Mouse (Mus musculus) spleen, adult 2 months (tissue): ENCODE data around the gene Gm9736. TPM values are rescaled to one million over a fixed set of nuclear protein-coding genes. Genes with fewer than 3 reads are reported as not detected.
"Not testable (repeated sequence)": the region's sequence is repeated elsewhere in the genome, so short reads cannot be mapped to it uniquely, and the experiment has no call there.

Source experiments
- DNase-seq, 2 experiments: peaks; one replicate each; pipeline versions ENCODE4 v3.0.0 to v3.0.0-alpha.2; 2012 to 2021; ENCODE audit warnings: low spot score in 2 of 2, low read depth in 1 of 2
- H3K27ac ChIP-seq: fragments of 200-500 bp; 2 replicates; pipeline ENCODE4 v1.5.1; 2012; ENCODE audit warnings: low read length, inconsistent platforms; ENCODE audit not compliant: insufficient read depth
- H3K27me3 ChIP-seq: fragments of 200-500 bp; 2 replicates; pipeline ENCODE4 v1.6.1; 2012; ENCODE audit warnings: mild to moderate bottlenecking, moderate library complexity, low read length, inconsistent platforms; ENCODE audit not compliant: control insufficient read depth, insufficient read depth
- H3K36me3 ChIP-seq: fragments of 200-500 bp; 2 replicates; pipeline ENCODE4 v1.6.1; 2012; ENCODE audit warnings: mild to moderate bottlenecking, low read length, inconsistent platforms; ENCODE audit not compliant: control insufficient read depth, insufficient read depth
- H3K4me1 ChIP-seq: fragments of 200-500 bp; 2 replicates; pipeline ENCODE4 v1.6.1; 2011; ENCODE audit warnings: inconsistent platforms; ENCODE audit not compliant: control insufficient read depth, insufficient read depth, insufficient read length
- H3K4me3 ChIP-seq: fragments of 200-500 bp; 2 replicates; pipeline ENCODE4 v1.5.1; 2011; ENCODE audit warnings: mild to moderate bottlenecking, inconsistent platforms; ENCODE audit not compliant: insufficient read depth, insufficient read length; ENCODE audit errors: extremely low read depth
- CTCF ChIP-seq: fragments of 200-500 bp; IDR thresholded peaks from 2 replicates; pipeline ENCODE4 v1.5.1; 2011; ENCODE audit warnings: mild to moderate bottlenecking, inconsistent platforms; ENCODE audit not compliant: insufficient read depth, insufficient read length, insufficient replicate concordance; ENCODE audit errors: extremely low read depth
- POLR2A ChIP-seq: fragments of 200-500 bp; IDR thresholded peaks from 2 replicates; pipeline ENCODE4 v1.6.1; 2011; ENCODE audit warnings: low read depth, low read length, inconsistent platforms
- WGBS: fragments of 180-500 bp; shearing (Covaris S2); methylation state at CpG from one replicate; pipeline ENCODE4 v1.1.7; 2018; 5-methylcytosine and 5-hydroxymethylcytosine counted together
- polyA plus RNA-seq: library from polyadenylated mRNA; depleted of rRNA; stranded (reverse); fragments of >200 nt; gene quantifications from 2 replicates; pipeline ENCODE4 v1.2.3, GENCODE M21; 2012

The Gm9736 gene
- polyA plus RNA-seq, 1 experiment = not detected

DNA sequence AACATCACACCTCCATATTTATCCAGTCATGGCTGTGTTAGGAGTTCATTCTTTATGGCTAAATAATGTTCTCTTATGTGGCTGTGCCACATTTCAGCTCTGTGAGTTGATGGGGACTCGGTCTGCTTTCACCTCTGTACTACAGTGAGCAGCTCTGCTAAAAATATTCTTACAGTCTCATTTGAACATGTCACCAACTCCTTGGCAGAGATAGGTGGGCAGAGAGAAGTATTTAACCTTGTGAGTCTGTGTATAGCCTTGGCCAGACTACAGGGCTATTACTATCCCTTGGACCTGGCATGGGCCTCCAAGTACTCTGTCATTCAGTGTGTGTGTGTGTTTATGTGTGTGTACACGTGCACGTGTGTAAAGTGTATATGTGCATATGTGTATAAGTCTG is 21.0 kb upstream of the Gm9736 start:
- DNase-seq, H3K36me3 ChIP-seq, H3K4me3 ChIP-seq, H3K4me1 ChIP-seq, H3K27me3 ChIP-seq, H3K27ac ChIP-seq: not testable (repeated sequence)
- WGBS = 63% methylated on average over 3 of the region's 3 CpGs

DNA sequence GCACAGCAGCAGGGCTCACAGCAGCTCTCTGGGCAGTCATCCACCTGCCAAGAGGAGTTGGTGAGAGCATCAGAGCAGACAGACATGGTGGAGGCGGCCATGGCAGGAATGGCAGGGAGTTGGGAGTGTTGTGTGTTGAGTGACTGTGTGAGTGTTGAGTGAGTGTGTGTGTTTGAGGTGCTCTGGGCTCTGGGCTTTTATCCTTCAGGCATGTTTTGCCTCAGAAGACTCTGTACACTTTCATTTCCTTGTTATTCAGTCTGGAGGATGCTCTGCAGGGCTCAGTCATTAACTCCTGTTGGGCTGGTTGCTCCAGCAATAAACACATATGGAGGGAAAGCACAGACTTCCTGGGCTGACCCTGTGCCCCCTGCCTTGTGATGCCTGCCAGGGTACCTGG is 20.1 kb upstream of the Gm9736 start, which contains the start of gene Gm3238:
Gm3238 (minus strand) TSS at position 101 of the 400 bp plus-strand sequence.
- not testable (repeated sequence) for DNase-seq, H3K36me3 ChIP-seq, H3K4me3 ChIP-seq, H3K27me3 ChIP-seq, H3K4me1 ChIP-seq, H3K27ac ChIP-seq
- WGBS = 80% methylated on average over 1 of the region's 1 CpGs

DNA sequence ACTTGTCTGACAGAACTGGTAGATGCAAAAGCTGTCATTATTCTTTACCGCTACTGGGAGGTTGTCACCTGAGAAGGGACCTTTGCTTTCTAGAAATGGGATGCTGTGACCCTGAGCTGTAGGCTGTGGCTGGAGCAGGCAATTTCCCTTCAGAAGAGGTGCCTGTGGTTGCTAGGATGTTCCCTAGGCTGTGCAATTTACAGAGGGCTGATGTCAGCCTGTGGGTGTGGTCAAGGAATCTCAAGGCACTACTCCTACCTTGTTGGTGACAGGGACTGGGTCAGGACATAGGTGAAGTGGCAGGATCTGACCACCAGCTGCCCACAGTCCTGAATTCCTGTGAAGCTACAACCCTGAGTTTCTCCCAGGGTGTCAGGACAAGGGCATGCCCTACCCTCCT is 18.6 kb upstream of the Gm9736 start:
- 83% methylated on average over 1 of the region's 1 CpGs for WGBS
- no peak for DNase-seq

DNA sequence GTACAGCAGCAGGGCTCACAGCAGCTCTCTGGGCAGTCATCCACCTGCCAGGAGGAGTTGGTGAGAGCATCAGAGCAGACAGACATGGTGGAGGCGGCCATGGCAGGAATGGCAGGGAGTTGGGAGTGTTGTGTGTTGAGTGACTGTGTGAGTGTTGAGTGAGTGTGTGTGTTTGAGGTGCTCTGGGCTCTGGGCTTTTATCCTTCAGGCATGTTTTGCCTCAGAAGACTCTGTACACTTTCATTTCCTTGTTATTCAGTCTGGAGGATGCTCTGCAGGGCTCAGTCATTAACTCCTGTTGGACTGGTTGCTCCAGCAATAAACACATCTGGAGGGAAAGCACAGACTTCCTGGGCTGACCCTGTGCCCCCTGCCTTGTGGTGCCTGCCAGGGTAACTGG is 8.4 kb upstream of the Gm9736 start, which contains the start of gene Gm3233:
Gm3233 (minus strand) TSS at position 101 of the 400 bp plus-strand sequence.
- not testable (repeated sequence) for H3K4me3 ChIP-seq, H3K36me3 ChIP-seq, H3K27me3 ChIP-seq, H3K4me1 ChIP-seq, H3K27ac ChIP-seq, DNase-seq
- no CpG with 5 or more reads among the region's 1 CpGs for WGBS

More for the DNA sequence above, 18.6 kb upstream of the Gm9736 start:
- H3K27ac ChIP-seq = no peak overlapping the region
- H3K4me1 ChIP-seq = no peaks in the 10 kb centered on the region
- no peaks in the 10 kb centered on the region for H3K36me3 ChIP-seq
- H3K4me3 ChIP-seq = no peak overlapping the region
- H3K27me3 ChIP-seq = no peaks in the 10 kb centered on the region
- no peak for TF ChIP-seq POLR2A
- TF ChIP-seq CTCF = no peak

DNA sequence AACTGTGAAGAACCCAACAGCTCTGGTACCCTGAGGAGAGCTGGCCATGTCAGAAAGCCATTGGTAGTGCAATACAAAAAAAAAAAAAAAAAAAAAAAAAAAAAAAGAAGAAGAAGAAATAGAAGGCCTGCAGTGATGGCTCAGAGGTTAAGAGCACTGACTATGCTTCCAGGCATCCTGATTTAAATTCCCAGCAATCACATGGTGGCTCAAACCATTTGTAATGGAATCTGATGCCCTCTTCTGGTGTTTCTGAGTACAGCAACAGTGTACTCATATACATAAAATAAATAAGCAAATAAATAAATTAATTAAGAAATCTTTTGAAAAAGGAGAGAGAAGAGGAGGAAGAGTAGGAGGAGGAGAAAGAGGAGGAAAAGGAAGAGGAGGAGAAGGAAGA is 2.3 kb upstream of the Gm9736 start:
- H3K4me1 ChIP-seq = no peaks in the 10 kb centered on the region
- no peak overlapping the region for H3K4me3 ChIP-seq
- H3K36me3 ChIP-seq = no peaks in the 10 kb centered on the region
- DNase-seq = no peak
- no peaks in the 10 kb centered on the region for H3K27me3 ChIP-seq
- no peak overlapping the region for H3K27ac ChIP-seq
- no peak for TF ChIP-seq CTCF
- no peak for TF ChIP-seq POLR2A

DNA sequence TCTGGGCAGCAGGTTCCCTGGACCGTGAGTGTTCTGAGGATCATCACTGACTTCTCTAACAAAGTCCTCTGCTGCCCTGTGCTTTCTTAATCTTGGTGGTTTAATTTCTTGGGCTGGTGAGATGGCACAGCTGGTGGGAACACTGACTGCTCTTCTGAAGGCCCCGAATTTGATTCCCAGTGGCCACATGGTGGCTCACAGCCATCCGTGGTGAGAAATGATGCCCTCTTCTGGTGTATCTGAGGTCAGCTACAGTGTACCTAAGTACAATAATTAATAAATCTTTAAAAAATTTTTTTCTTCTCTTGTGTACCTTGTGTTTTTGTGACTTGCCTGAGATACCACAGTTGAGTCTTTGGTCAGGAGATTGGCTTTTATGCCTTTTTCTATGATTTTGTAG is 1.2 kb upstream of the Gm9736 start:
- H3K36me3 ChIP-seq, H3K27me3 ChIP-seq, DNase-seq, H3K4me3 ChIP-seq, H3K27ac ChIP-seq, H3K4me1 ChIP-seq: not testable (repeated sequence)
- 49% methylated on average over 3 of the region's 3 CpGs for WGBS

DNA sequence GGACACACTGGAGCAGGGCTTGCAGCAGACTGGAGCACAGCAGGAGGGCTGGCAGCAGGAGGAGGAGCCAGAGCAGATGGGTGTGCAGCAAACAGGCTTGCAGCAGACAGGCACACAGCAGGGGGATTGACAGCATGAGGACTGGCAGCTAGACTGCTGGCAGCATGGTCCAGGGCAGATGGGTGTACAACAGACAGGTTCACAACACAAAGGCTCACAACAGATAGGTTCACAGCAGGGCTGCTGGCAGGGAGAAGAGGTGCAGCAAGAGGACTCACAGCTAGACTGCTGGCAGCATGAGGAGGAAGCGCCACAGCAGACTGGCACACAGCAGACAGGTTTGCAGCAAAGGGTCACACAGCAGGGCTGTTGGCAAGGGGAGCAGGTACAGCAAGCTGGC is 468 bp downstream of the Gm9736 start:
- not testable (repeated sequence) for DNase-seq, H3K27me3 ChIP-seq, H3K27ac ChIP-seq, H3K4me3 ChIP-seq, H3K36me3 ChIP-seq, H3K4me1 ChIP-seq
- 80% methylated on average over 1 of the region's 1 CpGs for WGBS

DNA sequence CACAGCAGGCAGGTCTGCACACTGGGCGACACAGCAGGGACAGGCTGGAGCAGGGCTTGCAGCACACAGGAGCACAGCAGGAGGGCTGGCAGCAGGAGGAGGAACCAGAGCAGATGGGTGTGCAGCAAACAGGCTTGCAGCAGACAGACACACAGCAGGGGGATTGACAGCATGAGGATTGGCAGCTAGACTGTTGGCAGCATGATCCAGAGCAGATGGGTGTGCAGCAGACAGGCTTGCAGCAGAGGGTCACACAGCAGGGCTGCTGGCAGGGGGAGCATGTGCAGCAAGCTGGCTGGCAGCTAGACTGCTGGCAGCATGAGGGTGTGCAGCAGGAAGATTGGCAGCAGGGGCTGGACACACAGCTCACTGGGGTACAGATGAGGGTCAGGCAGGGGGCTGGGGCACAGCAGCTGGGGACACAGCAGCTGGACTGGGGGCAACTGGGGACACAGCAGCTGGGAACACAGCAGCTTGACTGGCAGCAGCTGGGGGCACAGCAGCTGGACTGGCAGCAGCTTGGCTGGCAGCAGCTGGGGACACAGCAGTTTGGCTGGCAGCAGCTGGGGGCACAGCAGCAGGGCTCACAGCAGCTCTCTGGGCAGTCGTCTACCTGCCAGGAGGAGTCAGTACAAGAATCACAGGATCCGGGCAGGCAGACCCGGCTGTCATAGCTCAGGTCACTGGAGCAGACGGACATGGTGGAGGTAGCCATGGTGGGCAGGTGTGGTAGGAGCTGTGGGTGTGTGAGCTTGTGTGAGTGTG is 9.0 kb downstream of the Gm9736 start, which contains the start of gene Gm18596:
Gm18596 (minus strand) TSS at position 715 of the 765 bp plus-strand sequence.
- 65% methylated on average over 5 of the region's 5 CpGs for WGBS
- H3K4me3 ChIP-seq = not testable (repeated sequence)

More for the DNA sequence above, 9.0 kb downstream of the Gm9736 start, which contains the start of gene Gm18596:
- not testable (repeated sequence) for H3K36me3 ChIP-seq, H3K4me1 ChIP-seq, H3K27ac ChIP-seq, H3K27me3 ChIP-seq, DNase-seq
